Mouse (Mus musculus) stomach, postnatal 0 days (tissue): ENCODE data around the gene Frat1. TPM values are rescaled to one million over a fixed set of nuclear protein-coding genes. Genes with fewer than 3 reads are reported as not detected.

ENCODE experiments used
- ATAC-seq: fragments of 200-750 bp; cut with Nextera tagmentation; 2 replicates; pipeline ENCODE4 v1.8.0; 2017; ENCODE audit not compliant: low FRiP score, low TSS enrichment
- DNase-seq: peaks from one replicate; pipeline ENCODE4 v3.0.0-alpha.2; 2016; ENCODE audit warnings: low spot score
- H3K27ac ChIP-seq: fragments of 300-500 bp; sonication (generic); replicated peaks from 2 replicates; pipeline ENCODE4 v1.5.1; 2014; ENCODE audit warnings: mild to moderate bottlenecking, control low read depth
- H3K27me3 ChIP-seq: fragments of 300-500 bp; sonication (generic); 2 replicates; pipeline ENCODE4 v1.6.1; 2014; ENCODE audit warnings: low read length; ENCODE audit not compliant: control insufficient read depth, insufficient read depth
- H3K36me3 ChIP-seq: fragments of 300-500 bp; sonication (generic); 2 replicates; pipeline ENCODE4 v1.6.1; 2014; ENCODE audit warnings: low read length, mixed read lengths; ENCODE audit not compliant: control insufficient read depth, insufficient read depth
- H3K4me1 ChIP-seq: fragments of 300-500 bp; sonication (generic); replicated peaks from 2 replicates; pipeline ENCODE4 v1.6.1; 2014; ENCODE audit warnings: antibody characterized with exemption; ENCODE audit not compliant: control insufficient read depth, insufficient read depth
- H3K4me2 ChIP-seq: fragments of 300-500 bp; sonication (generic); replicated peaks from 2 replicates; pipeline ENCODE4 v1.6.1; 2014; ENCODE audit warnings: low read depth, mild to moderate bottlenecking, control low read depth, moderate library complexity
- H3K4me3 ChIP-seq: fragments of 300-500 bp; sonication (generic); 2 replicates; pipeline ENCODE4 v1.5.1; 2014; ENCODE audit warnings: low read depth, low read length, control low read depth
- H3K9ac ChIP-seq: fragments of 300-500 bp; sonication (generic); 2 replicates; pipeline ENCODE4 v1.6.1; 2014; ENCODE audit warnings: mild to moderate bottlenecking, low read length, control low read depth, mixed read lengths
- H3K9me3 ChIP-seq: fragments of 300-500 bp; sonication (generic); 2 replicates; pipeline ENCODE4 v1.6.1; 2016; ENCODE audit warnings: low read length; ENCODE audit not compliant: control insufficient read depth
- CTCF ChIP-seq: IDR thresholded peaks from 2 replicates; pipeline ENCODE4 v1.5.1; 2016; ENCODE audit warnings: antibody characterized with exemption, low read depth, mild to moderate bottlenecking, moderate library complexity
- EP300 ChIP-seq: optimal IDR thresholded peaks from 2 replicates; pipeline ENCODE3; 2016; ENCODE audit warnings: antibody characterized with exemption
- WGBS: fragments of 180-500 bp; shearing (Covaris S2); extraction: QIAGEN DNeasy Blood & Tissue Kit; methylation state at CpG from one replicate; pipeline ENCODE4 v1.1.7; 2014; 5-methylcytosine and 5-hydroxymethylcytosine counted together
- polyA plus RNA-seq: library from polyadenylated mRNA; unstranded; fragments of >200 nt; fragmentation: Nextera tagmentation; extraction: Ambion mirVana; gene quantifications from 2 replicates; pipeline ENCODE4 v1.2.1, GENCODE M21; 2015

Frat1 gene
- polyA plus RNA-seq, 1 experiment from 2014 or later, result 9.3 TPM

- no peaks in the 10 kb centered on the region for H3K9me3 ChIP-seq
- no peak overlapping the region for H3K4me3 ChIP-seq
- TF ChIP-seq CTCF, result no peak
- TF ChIP-seq EP300, result no peak
- ATAC-seq (no peak), DNase-seq (no peak)
- WGBS, result 58% methylated on average over 6 of the region's 6 CpGs
- no peaks in the 10 kb centered on the region for H3K36me3 ChIP-seq
- H3K9ac ChIP-seq, result no peak overlapping the region
- H3K27ac ChIP-seq, result no peak overlapping the region
- H3K4me2 ChIP-seq, result no peak overlapping the region
- no peaks in the 10 kb centered on the region for H3K27me3 ChIP-seq
- no peaks in the 10 kb centered on the region for H3K4me1 ChIP-seq
These were observed 5.6 kb downstream of the Frat1 start for GRCm38 (mm10) chr19:41835407-41835806.

DNA sequence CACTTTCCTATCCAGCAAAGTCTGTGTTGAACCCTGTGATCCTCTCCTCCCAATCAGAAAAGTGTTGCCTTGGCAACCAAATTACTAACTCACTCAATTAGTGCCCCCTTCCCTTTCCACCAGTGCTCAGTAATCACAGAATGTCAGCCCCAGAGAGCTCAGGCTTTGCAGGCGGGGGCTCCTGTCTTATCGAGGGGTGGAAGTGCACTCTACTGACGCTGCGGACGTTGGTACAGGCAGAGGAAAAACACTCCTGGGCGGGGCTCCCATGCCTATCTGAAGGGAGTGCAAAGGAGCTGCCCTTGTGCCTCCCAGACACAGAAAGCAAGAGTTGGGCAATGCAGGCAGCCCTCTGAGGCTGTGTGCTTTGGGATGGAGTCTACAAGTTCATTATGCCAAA, 6.0 kb downstream of the Frat1 start:
- Histone ChIP-seq H3K9ac (no peak overlapping the region), H3K9me3 (no peaks in the 10 kb centered on the region), H3K4me3 (no peak overlapping the region), H3K27me3 (no peaks in the 10 kb centered on the region), H3K4me1 (no peaks in the 10 kb centered on the region), H3K36me3 (no peaks in the 10 kb centered on the region), H3K4me2 (0 out of 2 replicates have a peak overlapping the region, but pooled peaks have one; percentile 23), H3K27ac (no peak overlapping the region)
- TF ChIP-seq EP300 (no peak), CTCF (no peak)
- WGBS, result under 1% methylated on average over 6 of the region's 6 CpGs
- DNase-seq (peak; percentile 82), ATAC-seq (peak; percentile 47)

GRCm38 (mm10) chr19:41836719-41837118, 6.9 kb downstream of the Frat1 start:
- no peak overlapping the region for H3K4me2 ChIP-seq
- H3K27ac ChIP-seq, result no peak overlapping the region; the same call in 1 of the 2 replicates
- H3K27me3 ChIP-seq, result no peaks in the 10 kb centered on the region
- ATAC-seq, result no peak
- no peak overlapping the region for H3K4me3 ChIP-seq
- no peaks in the 10 kb centered on the region for H3K36me3 ChIP-seq
- H3K9ac ChIP-seq, result no peak overlapping the region
- TF ChIP-seq EP300, result no peak
- TF ChIP-seq CTCF, result no peak
- WGBS, result 49% methylated on average over 3 of the region's 3 CpGs
- no peaks in the 10 kb centered on the region for H3K9me3 ChIP-seq
- DNase-seq, result no peak
- H3K4me1 ChIP-seq, result no peaks in the 10 kb centered on the region

DNA sequence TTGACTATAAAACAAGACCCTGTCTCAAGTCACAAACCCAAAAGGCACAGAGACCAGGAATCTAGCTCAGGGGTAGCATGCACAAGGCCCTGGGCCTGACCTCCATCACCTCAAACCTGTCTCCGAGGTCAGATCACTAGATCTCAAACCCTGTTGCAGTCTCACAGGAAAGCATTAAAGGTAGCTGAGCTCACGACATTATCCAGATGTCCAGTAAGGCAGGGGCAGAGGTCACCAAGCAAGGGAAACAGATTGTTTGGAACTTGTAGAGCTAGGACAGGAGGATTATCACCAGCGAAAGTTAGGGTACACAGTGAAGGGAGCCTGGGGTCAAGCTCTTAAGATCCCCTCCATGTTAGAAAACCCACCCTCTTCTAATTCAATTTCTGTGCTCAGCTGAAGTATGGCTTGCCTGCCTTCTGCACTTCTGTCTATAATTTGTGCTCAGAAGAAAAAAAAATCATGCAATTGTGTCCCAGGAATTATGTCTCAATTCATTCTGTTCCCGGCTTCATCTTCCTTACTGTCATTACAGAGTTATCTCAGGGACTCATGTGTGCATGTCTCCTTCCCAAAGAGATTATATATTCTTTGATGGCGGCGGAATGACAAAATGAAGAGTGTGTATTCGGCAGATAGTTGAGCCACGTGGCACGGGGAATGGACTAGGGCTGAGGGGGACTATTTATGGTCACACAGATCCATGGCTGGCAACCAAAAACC, 7.6 kb downstream of the Frat1 start:
- H3K9ac ChIP-seq, result no peak overlapping the region
- DNase-seq (no peak), ATAC-seq (no peak)
- no peak overlapping the region for H3K4me3 ChIP-seq
- no peaks in the 10 kb centered on the region for H3K27me3 ChIP-seq
- H3K4me2 ChIP-seq, result 0 out of 2 replicates have a peak overlapping the region, but pooled peaks have one; percentile 6
- no peaks in the 10 kb centered on the region for H3K4me1 ChIP-seq
- 37% methylated on average over 9 of the region's 9 CpGs for WGBS
- no peaks in the 10 kb centered on the region for H3K36me3 ChIP-seq
- no peaks in the 10 kb centered on the region for H3K9me3 ChIP-seq
- peak overlapping the region; percentile 19 for H3K27ac ChIP-seq
- TF ChIP-seq EP300 (no peak), CTCF (no peak)

DNA sequence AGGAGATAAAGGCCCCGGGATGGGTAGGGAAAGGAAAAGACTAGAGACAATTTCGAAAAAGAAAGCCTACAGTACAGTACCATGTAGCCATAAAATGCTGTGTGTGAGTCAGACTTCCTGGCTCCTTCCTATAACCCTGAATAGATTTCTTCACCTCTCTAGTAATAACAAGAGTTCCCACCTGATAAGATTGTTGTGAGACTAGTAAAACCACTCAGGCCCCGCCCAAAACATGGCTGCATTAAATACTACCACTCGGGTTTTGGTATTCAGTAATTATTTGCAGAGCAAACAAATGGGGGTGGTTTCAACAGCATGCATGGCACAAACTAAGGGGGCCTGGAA, 8.1 kb downstream of the Frat1 start:
- DNase-seq, result peak; percentile 85
- H3K4me3 ChIP-seq, result no peak overlapping the region
- H3K9ac ChIP-seq, result no peak overlapping the region
- WGBS, result 27% methylated on average over 4 of the region's 4 CpGs
- H3K4me1 ChIP-seq, result no peaks in the 10 kb centered on the region
- no peaks in the 10 kb centered on the region for H3K9me3 ChIP-seq
- TF ChIP-seq CTCF (no peak), EP300 (peak; percentile 79)
- no peaks in the 10 kb centered on the region for H3K36me3 ChIP-seq
- no peaks in the 10 kb centered on the region for H3K27me3 ChIP-seq
- peak overlapping the region; percentile 19; the same call in 1 of the 2 replicates for H3K4me2 ChIP-seq
- peak; percentile 87 for ATAC-seq
- H3K27ac ChIP-seq, result peak overlapping the region; percentile 85

- Histone ChIP-seq H3K4me1 (no peaks in the 10 kb centered on the region), H3K27ac (peak overlapping the region; percentile 35), H3K4me3 (no peak overlapping the region), H3K36me3 (no peaks in the 10 kb centered on the region), H3K9me3 (no peaks in the 10 kb centered on the region), H3K27me3 (no peaks in the 10 kb centered on the region), H3K4me2 (peak overlapping the region; percentile 19; the same call in 1 of the 2 replicates), H3K9ac (no peak overlapping the region)
- ATAC-seq (peak; percentile 28; the same call in 1 of the 2 replicates), DNase-seq (peak; percentile 47)
- 26% methylated on average over 6 of the region's 6 CpGs for WGBS
- TF ChIP-seq EP300 (no peak), CTCF (no peak)
These were observed 9.0 kb downstream of the Frat1 start for GRCm38 (mm10) chr19:41838808-41839207.
